ENCODE assay signal across 9 mouse cellular contexts in the genomic region with DNA sequence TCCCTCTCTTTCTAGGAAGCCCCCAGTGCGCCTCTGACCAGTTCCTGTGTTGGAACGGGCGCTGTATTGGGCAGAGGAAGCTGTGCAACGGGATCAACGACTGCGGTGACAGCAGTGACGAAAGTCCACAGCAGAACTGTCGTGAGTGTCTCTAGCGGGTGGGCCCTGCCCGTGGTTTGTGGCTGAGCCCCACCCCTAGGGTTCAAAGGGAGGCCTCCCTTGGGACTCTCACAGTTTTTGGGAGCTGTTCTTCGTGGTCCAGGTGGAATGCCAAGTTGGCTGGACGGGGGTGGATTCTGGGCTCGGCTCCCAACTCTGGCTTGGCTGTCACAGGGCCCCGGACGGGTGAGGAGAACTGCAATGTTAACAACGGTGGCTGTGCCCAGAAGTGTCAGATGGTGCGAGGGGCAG. TPM values are rescaled to one million over a fixed set of nuclear protein-coding genes. Genes with fewer than 3 reads are reported as not detected.
A peak's percentile ranks its signal among the peaks of the same experiment; 100 is the strongest.
DNase-seq lines count a peak whose midpoint lies in the region; ATAC-seq and TF ChIP-seq lines count a peak whose summit lies in the region.
"Had no signal": no experiment of that assay in that cellular context is flagged by ENCODE, and none has a peak within 500 bp of the region (broad histone marks: within the 10 kb centered on the region; RNA-seq: fewer than 3 reads in every experiment).

No protein-coding gene starts in this region.

- peaks cover 12% of the 10 kb centered on the region for H3K4me1 ChIP-seq in limb, embryonic 10.5 days

- H3K27ac ChIP-seq in gastrocnemius, adult 2 months: peak overlapping the region; percentile 62
- no peak overlapping the region for H3K27ac ChIP-seq in limb, embryonic 10.5 days

- no peak for ATAC-seq in megakaryocyte-erythroid progenitor cell, adult 5-6 weeks (replicated peaks; ENCODE audit: low FRiP score, low TSS enrichment, poor library complexity, severe bottlenecking)

- WGBS in limb, embryonic 10.5 days: 82% methylated on average over 17 of the region's 17 CpGs

- no peak for TF ChIP-seq CTCF in gastrocnemius, adult 2 months (IDR thresholded peaks at IDR 0.05)

- peak overlapping the region; percentile 29 for H3K4me3 ChIP-seq in gastrocnemius, adult 2 months
- H3K4me3 ChIP-seq in limb, embryonic 10.5 days: no peak overlapping the region

- DNase-seq in kidney, postnatal 10 days: peak; percentile 39
- no peak for DNase-seq in kidney, adult 8-10 months
- DNase-seq in adrenal gland, postnatal 25 days: peak; percentile 42
- peak; percentile 77 for DNase-seq in gastrocnemius, adult 2 months
- peak; percentile 26 for DNase-seq in limb, embryonic 10.5 days (ENCODE audit: low spot score)
- DNase-seq in right cerebral cortex, postnatal 25 days: no peak
- no peak for DNase-seq in natural killer cell, adult 2 months (ENCODE audit: low spot score in 2 of 2)
- DNase-seq: lung, embryonic 14.5 days had no signal

- H3K9me3 ChIP-seq in limb, embryonic 10.5 days (replicated peaks): no peaks in the 10 kb centered on the region

- intact Hi-C loops in gastrocnemius, adult 2 months (cut with DNase I): loop anchor here (5.0 kb wide), 1 partner anchor 359 kb away; the partner anchor contains the start of gene Mybpc3

- peaks cover 92% of the 10 kb centered on the region for H3K36me3 ChIP-seq in limb, embryonic 10.5 days

- H3K27me3 ChIP-seq in limb, embryonic 10.5 days (ENCODE audit: low read depth, poor library complexity, severe bottlenecking): no peaks in the 10 kb centered on the region

RNA-seq across cellular contexts. Expression of gene Lrp4, which starts 18.9 kb away (rescaled TPM):
- total RNA-seq in adrenal gland, postnatal 25 days (2021): 4.7 and 5.2 TPM in 2 replicates
- total RNA-seq in gastrocnemius, adult 2 months (2021): 10 to 100 TPM in 1 of 2 experiments, 1 to 10 TPM in 1; 7.8 to 10.2 TPM
- polyA plus RNA-seq in limb, embryonic 10.5 days (2016; fragmentation: Nextera tagmentation; extraction: Ambion mirVana): 6.5 and 6.9 TPM in 2 replicates
- total RNA-seq in megakaryocyte-erythroid progenitor cell, adult 5-6 weeks (2014; fragmentation: Nextera tagmentation): not detected in 2 replicates
- 0.23 TPM in 1 of 2 replicates, not detected in the other for total RNA-seq in megakaryocyte-erythroid progenitor cell, adult 5-6 weeks (2017)

RNA-seq across cellular contexts. Expression of gene 1110051M20Rik, which starts 31.8 kb away (rescaled TPM):
- total RNA-seq in adrenal gland, postnatal 25 days (2021): 13.6 and 20.7 TPM in 2 replicates
- 10 to 100 TPM; 13.4 to 20.0 TPM for total RNA-seq in gastrocnemius, adult 2 months (2021)
- 63.9 and 78.3 TPM in 2 replicates for polyA plus RNA-seq in limb, embryonic 10.5 days (2016; fragmentation: Nextera tagmentation; extraction: Ambion mirVana)
- total RNA-seq in megakaryocyte-erythroid progenitor cell, adult 5-6 weeks (2014; fragmentation: Nextera tagmentation): 11.1 and 12.1 TPM in 2 replicates
- total RNA-seq in megakaryocyte-erythroid progenitor cell, adult 5-6 weeks (2017): 3.1 and 9.3 TPM in 2 replicates

RNA-seq across cellular contexts. Expression of gene Ckap5, which starts 50.3 kb away (rescaled TPM):
- total RNA-seq in adrenal gland, postnatal 25 days (2021): 45.1 and 49.3 TPM in 2 replicates
- 10 to 100 TPM; 30.0 to 33.1 TPM for total RNA-seq in gastrocnemius, adult 2 months (2021)
- 109 and 127 TPM in 2 replicates for polyA plus RNA-seq in limb, embryonic 10.5 days (2016; fragmentation: Nextera tagmentation; extraction: Ambion mirVana)
- total RNA-seq in megakaryocyte-erythroid progenitor cell, adult 5-6 weeks (2014; fragmentation: Nextera tagmentation): 84.4 and 87.2 TPM in 2 replicates
- 78.2 and 82.4 TPM in 2 replicates for total RNA-seq in megakaryocyte-erythroid progenitor cell, adult 5-6 weeks (2017)

Comparison
In these comparisons a context has a peak if more than half of its experiments do, and no peak if none do; other contexts are left out.
1. DNase-seq: peak in kidney, postnatal 10 days (single experiment), adrenal gland, postnatal 25 days (single experiment), gastrocnemius, adult 2 months (single experiment) and limb, embryonic 10.5 days (single experiment); none in kidney, adult 8-10 months (0 of 2), right cerebral cortex, postnatal 25 days (single experiment) and natural killer cell, adult 2 months (0 of 2).